Mouse (Mus musculus) neural tube, embryonic 12.5 days (tissue): ENCODE results near the gene Cluh. TPM values are rescaled to one million over a fixed set of nuclear protein-coding genes. Genes with fewer than 3 reads are reported as not detected.
A peak's percentile ranks its signal among the peaks of the same experiment; 100 is the strongest.

Experiments
- ATAC-seq: fragments of 200-750 bp; cut with Nextera tagmentation; 2 replicates; pipeline ENCODE4 v1.8.0; 2017; ENCODE audit warnings: low read depth, mild to moderate bottlenecking, moderate TSS enrichment, moderate library complexity; ENCODE audit not compliant: low FRiP score
- H3K27ac ChIP-seq: fragments of 300-500 bp; sonication (generic); 2 replicates; pipeline ENCODE4 v1.5.1; 2016
- H3K27me3 ChIP-seq: fragments of 300-500 bp; sonication (generic); replicated peaks from 2 replicates; pipeline ENCODE4 v1.6.1; 2016; ENCODE audit warnings: mild to moderate bottlenecking
- H3K36me3 ChIP-seq: fragments of 300-500 bp; sonication (generic); 2 replicates; pipeline ENCODE4 v1.6.1; 2016; ENCODE audit warnings: mild to moderate bottlenecking
- H3K4me1 ChIP-seq: fragments of 300-500 bp; sonication (generic); 2 replicates; pipeline ENCODE4 v1.6.1; 2016
- H3K4me2 ChIP-seq: fragments of 300-500 bp; sonication (generic); replicated peaks from 2 replicates; pipeline ENCODE4 v1.6.1; 2016; ENCODE audit warnings: mild to moderate bottlenecking
- H3K4me3 ChIP-seq: fragments of 300-500 bp; sonication (generic); 2 replicates; pipeline ENCODE4 v1.5.1; 2016
- H3K9ac ChIP-seq: fragments of 300-500 bp; sonication (generic); 2 replicates; pipeline ENCODE4 v1.6.1; 2016; ENCODE audit warnings: mild to moderate bottlenecking
- H3K9me3 ChIP-seq: fragments of 300-500 bp; sonication (generic); 2 replicates; pipeline ENCODE4 v1.6.1; 2016; ENCODE audit warnings: mild to moderate bottlenecking
- WGBS: fragments of 180-500 bp; shearing (Covaris S2); methylation state at CpG from one replicate; pipeline ENCODE4 v1.1.7; 2016; 5-methylcytosine and 5-hydroxymethylcytosine counted together
- polyA plus RNA-seq: library from polyadenylated mRNA; unstranded; fragments of >200 nt; fragmentation: Nextera tagmentation; extraction: Ambion mirVana; gene quantifications from 2 replicates; pipeline ENCODE4 v1.2.1, GENCODE M21; 2016

Cluh gene
- polyA plus RNA-seq, 1 experiment from 2014 or later, result 20.2 TPM

DNA sequence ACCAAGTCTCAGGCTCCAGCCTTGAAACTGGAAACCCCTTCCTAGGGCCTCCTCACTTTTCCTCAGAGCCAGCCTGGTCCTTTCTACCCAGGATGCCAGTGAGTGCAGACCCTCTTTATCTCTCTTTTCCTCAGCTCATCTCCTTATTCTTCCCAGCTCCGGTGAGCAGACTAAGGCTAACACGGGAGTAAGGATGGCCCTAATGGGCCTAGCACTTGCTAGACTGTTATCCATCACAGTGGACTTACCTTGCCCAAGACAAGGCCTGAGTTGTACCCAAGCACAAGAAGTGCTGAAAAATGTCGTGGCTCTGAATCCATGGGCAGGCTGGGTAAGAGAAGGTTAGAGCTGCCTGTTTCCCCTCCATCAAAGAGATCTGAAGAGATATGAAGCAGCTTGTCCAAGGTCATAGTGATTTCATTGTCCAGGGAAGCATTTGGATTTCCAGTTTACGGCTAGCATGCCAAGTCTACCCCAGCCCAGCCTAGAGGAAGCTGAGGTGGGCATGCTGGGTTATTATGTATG is 1.3 kb downstream of the Cluh start:
- peak overlapping the region; percentile 84 for H3K4me3 ChIP-seq
- H3K36me3 ChIP-seq, result no peaks in the 10 kb centered on the region
- 61% methylated on average over 4 of the region's 4 CpGs for WGBS
- H3K27me3 ChIP-seq, result no peaks in the 10 kb centered on the region
- H3K9ac ChIP-seq, result peak overlapping the region; percentile 80; the same call in 1 of the 2 replicates
- peaks cover 48% of the 10 kb centered on the region for H3K4me1 ChIP-seq
- peak overlapping the region; percentile 96 for H3K4me2 ChIP-seq
- no peak for ATAC-seq
- H3K27ac ChIP-seq, result no peak overlapping the region
- H3K9me3 ChIP-seq, result no peaks in the 10 kb centered on the region

DNA sequence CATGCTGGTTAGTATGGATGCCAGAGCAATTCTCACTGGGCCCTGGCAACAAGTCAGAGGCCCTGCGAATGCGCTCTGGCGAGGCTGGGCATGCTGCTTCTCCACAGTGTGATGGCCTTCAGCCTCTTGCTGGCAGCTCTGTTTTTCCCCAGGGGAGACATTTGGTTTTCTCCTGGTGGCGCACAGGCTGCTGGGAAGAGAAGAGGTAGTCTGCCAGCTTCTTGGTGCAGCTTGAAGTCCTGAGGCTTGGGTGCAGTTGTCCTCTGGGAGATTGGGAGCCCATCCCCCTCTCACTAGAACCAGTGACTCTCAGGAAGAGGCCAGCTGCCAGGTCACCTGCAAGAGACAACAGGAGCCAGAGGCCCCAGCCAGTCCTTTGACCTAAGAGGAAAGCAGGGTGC is 3.5 kb downstream of the Cluh start:
- Histone ChIP-seq H3K27ac (no peak overlapping the region), H3K4me2 (peak overlapping the region; percentile 15; the same call in 1 of the 2 replicates), H3K9me3 (no peaks in the 10 kb centered on the region), H3K9ac (peak overlapping the region; percentile 19; the same call in 1 of the 2 replicates), H3K4me1 (peaks cover 48% of the 10 kb centered on the region), H3K27me3 (no peaks in the 10 kb centered on the region), H3K4me3 (no peak overlapping the region), H3K36me3 (peaks cover 9% of the 10 kb centered on the region)
- 64% methylated on average over 4 of the region's 4 CpGs for WGBS
- ATAC-seq, result no peak

DNA sequence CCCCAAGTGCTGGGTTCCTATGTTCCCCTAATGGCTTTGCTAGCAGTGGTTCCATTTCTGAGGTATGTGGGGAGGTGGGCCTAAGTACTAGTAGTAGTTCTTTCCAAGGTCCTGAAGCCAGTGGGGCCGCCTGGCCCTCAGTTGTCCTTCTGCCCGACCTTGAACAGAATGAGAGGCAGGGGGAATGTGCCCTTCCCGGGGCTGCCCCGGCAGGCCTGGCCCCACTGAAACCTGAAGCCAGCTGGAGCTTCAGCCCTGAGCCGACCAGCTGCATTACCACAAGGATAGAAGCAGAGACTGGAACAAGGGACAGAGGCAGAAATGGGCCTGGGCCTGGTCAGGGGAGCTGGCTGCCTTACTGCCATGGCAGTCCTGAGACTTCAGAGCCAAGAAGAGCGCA is 4.1 kb downstream of the Cluh start:
- Histone ChIP-seq H3K9ac (no peak overlapping the region), H3K4me3 (no peak overlapping the region), H3K36me3 (peaks cover 15% of the 10 kb centered on the region), H3K4me1 (peaks cover 46% of the 10 kb centered on the region), H3K9me3 (no peaks in the 10 kb centered on the region; the same call in 1 of the 2 replicates), H3K4me2 (0 out of 2 replicates have a peak overlapping the region, but pooled peaks have one; percentile 15), H3K27ac (no peak overlapping the region), H3K27me3 (no peaks in the 10 kb centered on the region)
- ATAC-seq, result no peak
- 76% methylated on average over 6 of the region's 6 CpGs for WGBS

DNA sequence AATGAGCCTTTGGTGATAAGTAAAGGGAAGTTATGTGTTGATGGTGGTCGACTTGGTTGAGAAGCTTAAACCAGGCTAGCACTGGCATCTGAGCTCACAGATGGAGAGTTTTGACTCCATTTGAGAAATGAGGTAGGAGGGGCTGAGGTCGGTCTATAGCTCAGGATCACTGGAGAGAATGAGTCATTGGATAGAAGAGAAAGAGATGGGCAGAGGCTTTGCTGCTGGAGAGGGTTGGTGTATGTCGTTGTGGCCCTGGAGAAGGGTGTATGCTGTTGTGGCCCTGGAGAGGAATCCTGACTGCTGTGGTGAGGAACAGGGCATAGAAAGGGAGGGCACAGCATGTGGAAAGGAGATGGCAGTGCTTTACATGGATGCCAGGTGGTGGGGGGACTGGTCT is 6.6 kb downstream of the Cluh start:
- peaks cover 30% of the 10 kb centered on the region for H3K4me1 ChIP-seq
- H3K9ac ChIP-seq, result no peak overlapping the region
- no peak overlapping the region for H3K4me2 ChIP-seq
- WGBS, result 89% methylated on average over 3 of the region's 3 CpGs
- H3K4me3 ChIP-seq, result no peak overlapping the region
- ATAC-seq, result no peak
- H3K27me3 ChIP-seq, result no peaks in the 10 kb centered on the region
- H3K27ac ChIP-seq, result no peak overlapping the region
- H3K9me3 ChIP-seq, result no peaks in the 10 kb centered on the region; the same call in 1 of the 2 replicates
- peaks cover 40% of the 10 kb centered on the region for H3K36me3 ChIP-seq

DNA sequence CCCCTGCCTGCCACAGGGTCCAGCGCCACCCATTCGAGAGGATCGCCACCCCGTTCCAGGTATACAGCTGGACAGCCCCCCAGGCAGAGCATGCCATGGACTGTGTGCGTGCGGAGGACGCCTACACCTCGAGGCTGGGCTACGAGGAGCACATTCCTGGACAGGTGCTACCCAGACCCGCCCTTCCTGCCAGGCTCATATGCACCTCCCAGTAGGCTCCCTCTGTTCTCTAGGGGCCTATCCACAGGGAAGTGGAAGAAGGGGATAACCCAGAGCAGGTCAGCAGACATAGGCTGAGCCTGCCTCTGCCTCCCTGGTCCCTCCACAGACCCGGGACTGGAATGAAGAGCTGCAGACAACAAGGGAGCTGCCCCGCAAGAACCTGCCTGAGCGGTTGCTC is 11.0 kb downstream of the Cluh start:
- no peak for ATAC-seq
- Histone ChIP-seq H3K36me3 (peaks cover 83% of the 10 kb centered on the region), H3K27me3 (no peaks in the 10 kb centered on the region), H3K9me3 (no peaks in the 10 kb centered on the region; the same call in 1 of the 2 replicates), H3K4me1 (no peaks in the 10 kb centered on the region), H3K4me2 (no peak overlapping the region), H3K9ac (no peak overlapping the region), H3K4me3 (no peak overlapping the region), H3K27ac (no peak overlapping the region)
- WGBS, result 97% methylated on average over 13 of the region's 13 CpGs

DNA sequence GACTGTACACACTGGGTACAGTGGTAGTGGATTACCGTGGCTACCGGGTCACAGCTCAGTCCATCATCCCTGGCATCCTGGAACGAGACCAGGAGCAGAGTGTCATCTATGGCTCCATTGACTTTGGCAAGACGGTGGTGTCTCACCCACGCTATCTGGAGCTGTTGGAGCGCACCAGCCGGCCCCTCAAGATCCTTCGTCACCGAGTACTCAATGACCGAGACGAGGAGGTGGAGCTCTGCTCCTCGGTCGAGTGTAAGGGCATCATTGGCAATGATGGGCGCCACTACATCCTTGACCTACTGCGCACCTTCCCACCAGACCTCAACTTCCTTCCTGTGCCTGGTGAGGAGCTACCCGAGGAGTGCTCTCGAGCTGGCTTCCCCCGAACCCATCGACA is 12.3 kb downstream of the Cluh start:
- no peak overlapping the region for H3K9ac ChIP-seq
- H3K4me2 ChIP-seq, result no peak overlapping the region
- H3K27me3 ChIP-seq, result no peaks in the 10 kb centered on the region
- H3K4me3 ChIP-seq, result no peak overlapping the region
- WGBS, result 95% methylated on average over 19 of the region's 19 CpGs
- no peak overlapping the region for H3K27ac ChIP-seq
- H3K4me1 ChIP-seq, result no peaks in the 10 kb centered on the region
- H3K9me3 ChIP-seq, result no peaks in the 10 kb centered on the region; the same call in 1 of the 2 replicates
- ATAC-seq, result no peak
- peaks cover 96% of the 10 kb centered on the region for H3K36me3 ChIP-seq

DNA sequence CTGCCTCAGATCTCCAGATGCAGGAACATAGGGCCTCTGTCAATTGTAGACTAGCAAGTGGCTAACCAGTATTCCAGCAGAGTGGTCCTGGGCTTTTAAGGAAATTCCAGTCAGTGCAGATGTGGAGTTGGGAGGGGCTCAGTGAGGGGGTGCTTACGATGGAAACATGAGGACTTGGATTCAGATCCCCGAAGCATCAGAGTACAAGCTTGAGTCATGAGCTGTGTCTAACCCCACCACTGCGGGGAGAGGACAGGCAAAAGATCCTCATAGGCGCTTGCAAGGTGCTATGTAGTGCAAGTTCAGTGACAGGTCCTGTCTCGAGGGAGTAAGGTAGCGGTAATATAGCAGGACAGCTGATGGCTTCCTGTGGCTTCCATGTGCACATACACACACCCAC is 12.9 kb downstream of the Cluh start:
- Histone ChIP-seq H3K9me3 (no peaks in the 10 kb centered on the region; the same call in 1 of the 2 replicates), H3K9ac (no peak overlapping the region), H3K4me1 (no peaks in the 10 kb centered on the region), H3K27ac (no peak overlapping the region), H3K36me3 (peaks cover 99% of the 10 kb centered on the region), H3K4me3 (no peak overlapping the region), H3K27me3 (no peaks in the 10 kb centered on the region), H3K4me2 (no peak overlapping the region)
- whole genome bisulfite sequencing, result 95% methylated on average over 6 of the region's 6 CpGs
- ATAC-seq, result no peak

DNA sequence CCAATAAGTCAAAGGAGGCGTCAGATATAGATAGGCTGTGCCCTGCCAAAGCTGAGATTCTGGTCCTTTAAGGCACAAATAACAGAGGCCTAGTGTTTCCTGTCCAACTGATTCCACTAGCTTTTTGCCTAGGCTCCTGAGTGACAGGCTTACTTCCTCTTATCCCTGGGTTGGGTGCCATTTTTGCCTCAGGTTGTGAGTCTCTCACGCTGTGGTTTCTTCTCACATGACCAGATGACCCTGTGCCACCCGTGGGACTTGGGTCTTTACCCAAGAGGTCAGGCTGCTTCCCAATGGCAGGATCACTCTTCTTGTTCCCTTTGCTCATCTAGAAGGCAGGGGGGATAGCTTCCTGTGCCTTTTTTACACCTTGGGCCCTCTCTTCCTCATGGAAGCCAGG is 15.0 kb downstream of the Cluh start:
- WGBS, result 93% methylated on average over 3 of the region's 3 CpGs
- Histone ChIP-seq H3K36me3 (peaks cover 96% of the 10 kb centered on the region), H3K4me3 (no peak overlapping the region), H3K4me1 (no peaks in the 10 kb centered on the region), H3K27ac (no peak overlapping the region), H3K9ac (no peak overlapping the region), H3K27me3 (no peaks in the 10 kb centered on the region), H3K4me2 (no peak overlapping the region), H3K9me3 (no peaks in the 10 kb centered on the region)
- no peak for ATAC-seq

DNA sequence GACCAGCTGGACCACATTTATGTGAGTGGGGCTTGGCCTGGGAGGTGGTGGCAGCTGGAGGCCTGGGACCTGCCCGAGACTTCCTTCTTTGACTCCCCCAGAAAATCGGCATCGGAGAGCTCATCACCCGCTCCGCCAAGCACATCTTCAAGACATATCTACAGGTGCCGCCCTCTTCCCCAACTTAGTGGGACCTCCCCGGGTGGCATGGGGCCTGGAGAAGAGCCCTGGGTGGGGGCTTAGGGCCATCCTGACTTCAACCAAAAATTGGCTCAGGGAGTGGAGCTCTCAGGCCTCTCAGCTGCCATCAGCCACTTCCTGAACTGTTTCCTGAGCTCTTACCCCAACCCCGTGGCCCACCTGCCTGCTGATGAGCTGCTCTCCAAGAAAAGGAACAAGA is 15.6 kb downstream of the Cluh start:
- no peaks in the 10 kb centered on the region for H3K27me3 ChIP-seq
- no peak for ATAC-seq
- WGBS, result 95% methylated on average over 8 of the region's 8 CpGs
- H3K4me1 ChIP-seq, result no peaks in the 10 kb centered on the region
- H3K4me3 ChIP-seq, result no peak overlapping the region
- H3K36me3 ChIP-seq, result peaks cover 96% of the 10 kb centered on the region
- no peak overlapping the region for H3K4me2 ChIP-seq
- no peak overlapping the region for H3K27ac ChIP-seq
- no peak overlapping the region for H3K9ac ChIP-seq
- no peaks in the 10 kb centered on the region for H3K9me3 ChIP-seq

DNA sequence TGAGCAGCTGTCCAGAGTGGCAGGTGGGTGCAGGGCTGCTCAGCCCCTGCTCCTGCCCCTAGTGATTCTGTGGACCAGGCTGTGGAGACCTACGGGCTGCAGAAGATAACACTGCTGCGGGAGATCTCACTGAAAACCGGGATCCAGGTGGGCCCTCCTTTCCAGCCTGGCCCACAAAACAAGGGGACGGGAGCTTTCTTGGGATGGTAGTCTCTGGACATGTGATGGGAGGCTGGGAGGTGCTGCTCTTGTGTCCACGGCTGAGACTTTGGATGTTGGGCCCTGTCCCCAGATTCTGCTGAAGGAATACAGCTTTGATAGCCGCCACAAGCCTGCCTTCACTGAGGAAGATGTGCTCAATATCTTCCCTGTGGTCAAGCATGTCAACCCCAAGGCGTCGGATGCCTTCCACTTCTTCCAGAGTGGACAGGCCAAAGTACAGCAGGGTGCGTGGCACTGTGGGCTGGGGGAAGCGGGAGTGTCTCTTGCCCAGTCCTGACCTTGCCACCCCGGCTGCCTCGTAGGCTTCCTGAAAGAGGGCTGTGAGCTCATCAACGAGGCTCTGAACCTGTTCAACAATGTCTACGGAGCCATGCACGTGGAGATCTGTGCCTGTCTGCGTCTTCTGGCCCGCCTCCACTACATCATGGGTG is 16.5 kb downstream of the Cluh start:
- no peak overlapping the region for H3K27ac ChIP-seq
- H3K4me3 ChIP-seq, result no peak overlapping the region
- no peaks in the 10 kb centered on the region for H3K4me1 ChIP-seq
- no peaks in the 10 kb centered on the region for H3K27me3 ChIP-seq
- peaks cover 88% of the 10 kb centered on the region for H3K36me3 ChIP-seq
- 95% methylated on average over 17 of the region's 17 CpGs for WGBS
- no peak for ATAC-seq
- H3K9me3 ChIP-seq, result no peaks in the 10 kb centered on the region
- no peak overlapping the region for H3K4me2 ChIP-seq
- H3K9ac ChIP-seq, result no peak overlapping the region

DNA sequence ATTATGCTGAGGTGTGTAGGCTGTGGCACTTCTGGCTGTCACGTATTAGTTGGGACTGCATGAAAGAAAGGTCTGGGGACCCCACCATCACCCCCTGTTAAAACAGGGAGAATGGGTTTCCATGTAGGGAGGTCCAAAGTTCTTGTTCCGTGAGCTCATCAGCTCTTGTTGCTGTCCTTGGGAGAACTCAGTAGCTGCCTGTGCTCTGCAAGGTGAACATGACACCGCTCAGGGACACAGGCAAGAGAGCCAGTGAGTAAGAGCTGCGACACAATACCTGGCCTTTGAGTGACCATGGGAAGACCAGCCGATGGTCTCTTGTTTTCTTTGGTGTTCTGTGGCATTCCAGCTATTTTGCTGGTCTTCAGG is 17.0 kb downstream of the Cluh start:
- Histone ChIP-seq H3K4me1 (no peaks in the 10 kb centered on the region), H3K4me3 (no peak overlapping the region), H3K4me2 (no peak overlapping the region), H3K27ac (no peak overlapping the region), H3K9me3 (no peaks in the 10 kb centered on the region), H3K9ac (no peak overlapping the region), H3K36me3 (peaks cover 84% of the 10 kb centered on the region), H3K27me3 (no peaks in the 10 kb centered on the region)
- WGBS, result 96% methylated on average over 5 of the region's 5 CpGs
- no peak for ATAC-seq

DNA sequence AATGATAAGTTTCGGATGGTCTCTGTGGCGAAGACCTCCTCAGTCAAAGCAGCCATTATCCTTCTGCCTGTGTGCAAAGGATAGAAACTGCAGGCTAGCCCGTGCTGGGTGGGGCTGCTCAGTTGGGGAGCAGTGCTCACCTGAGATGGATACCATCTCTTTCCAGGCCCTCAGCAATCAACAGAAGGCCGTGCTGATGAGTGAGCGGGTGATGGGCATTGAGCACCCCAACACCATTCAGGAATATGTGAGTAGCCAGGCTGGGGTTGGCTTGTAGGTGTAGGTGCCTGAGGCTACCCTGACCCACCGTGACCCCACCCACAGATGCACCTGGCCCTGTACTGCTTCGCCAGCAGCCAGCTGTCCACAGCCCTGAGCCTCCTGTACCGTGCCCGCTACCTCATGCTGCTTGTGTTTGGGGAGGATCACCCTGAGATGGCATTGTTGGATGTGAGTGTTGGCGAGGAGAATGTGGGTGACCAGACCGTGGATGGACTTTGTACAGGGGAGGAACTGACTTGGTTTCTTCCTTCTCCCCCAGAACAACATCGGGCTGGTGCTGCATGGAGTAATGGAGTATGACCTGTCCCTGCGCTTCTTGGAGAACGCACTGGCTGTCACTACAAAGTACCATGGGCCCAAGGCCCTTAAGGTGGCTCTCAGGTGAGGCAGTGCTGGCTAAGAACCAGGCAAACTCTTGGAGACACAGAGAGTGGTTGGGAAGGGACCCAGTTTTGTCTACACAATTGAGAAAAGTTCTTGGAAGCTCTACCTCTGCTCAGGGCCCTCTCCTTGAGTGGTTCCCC is 17.7 kb downstream of the Cluh start:
- Histone ChIP-seq H3K9ac (no peak overlapping the region), H3K4me3 (no peak overlapping the region), H3K9me3 (no peaks in the 10 kb centered on the region), H3K27me3 (no peaks in the 10 kb centered on the region), H3K36me3 (peaks cover 77% of the 10 kb centered on the region), H3K4me2 (no peak overlapping the region), H3K27ac (no peak overlapping the region), H3K4me1 (no peaks in the 10 kb centered on the region)
- no peak for ATAC-seq
- 95% methylated on average over 14 of the region's 14 CpGs for WGBS
